Mouse (Mus musculus) MEL (cell line): ENCODE measurements around the gene Ell. TPM values are rescaled to one million over a fixed set of nuclear protein-coding genes. Genes with fewer than 3 reads are reported as not detected.

ENCODE experiments used
- DNase-seq: peaks from one replicate; pipeline ENCODE4 v3.0.0; 2011; ENCODE audit warnings: low read depth, low spot score
- H3K27ac ChIP-seq: 2 replicates; pipeline ENCODE4 v1.5.1; 2012; ENCODE audit warnings: low read depth, mild to moderate bottlenecking, control low read depth, low read length, moderate library complexity; ENCODE audit not compliant: control insufficient read depth
- H3K27me3 ChIP-seq, 2 experiments: fragments of 150-350 bp in 1 of 2; sonication (generic) in 1 of 2; 2 replicates each; pipeline ENCODE4 v1.6.1; 2012; ENCODE audit warnings: low read length in 2 of 2, mild to moderate bottlenecking in 2 of 2, improper control_type of control experiment in 1 of 2, moderate library complexity in 1 of 2; ENCODE audit not compliant: insufficient read depth in 2 of 2, control insufficient read depth in 1 of 2
- H3K36me3 ChIP-seq, 2 experiments: 2 replicates each; pipeline ENCODE4 v1.6.1; 2012 to 2014; ENCODE audit warnings: low read length in 2 of 2, improper control_type of control experiment in 1 of 2, inconsistent platforms in 1 of 2, mild to moderate bottlenecking in 1 of 2; ENCODE audit not compliant: insufficient read depth in 2 of 2, control insufficient read depth in 1 of 2
- H3K4me1 ChIP-seq, 2 experiments: fragments of 150-350 bp in 1 of 2; sonication (generic) in 1 of 2; 2 replicates each; pipeline ENCODE4 v1.6.1; 2012; ENCODE audit warnings: low read length in 2 of 2, improper control_type of control experiment in 1 of 2, mild to moderate bottlenecking in 1 of 2; ENCODE audit not compliant: insufficient read depth in 2 of 2, control insufficient read depth in 1 of 2
- H3K4me3 ChIP-seq, 2 experiments: fragments of 150-350 bp in 1 of 2; sonication (generic) in 1 of 2; 2 replicates each; pipeline ENCODE4 v1.5.1; 2012; ENCODE audit warnings: low read depth in 2 of 2, low read length in 2 of 2, mild to moderate bottlenecking in 2 of 2, moderate library complexity in 2 of 2, control low read depth in 1 of 2, improper control_type of control experiment in 1 of 2; ENCODE audit not compliant: control insufficient read depth in 1 of 2, insufficient read depth in 1 of 2
- H3K79me2 ChIP-seq: 2 replicates; pipeline ENCODE4 v1.6.1; 2012; ENCODE audit warnings: mild to moderate bottlenecking, low read length, moderate library complexity; ENCODE audit not compliant: control insufficient read depth, poor library complexity, insufficient read depth
- H3K9ac ChIP-seq: 2 replicates; pipeline ENCODE4 v1.6.1; 2012; ENCODE audit warnings: low read depth, mild to moderate bottlenecking, control low read depth, low read length, moderate library complexity; ENCODE audit not compliant: control insufficient read depth, poor library complexity, severe bottlenecking
- H3K9me3 ChIP-seq: fragments of 150-350 bp; sonication (generic); replicated peaks from 2 replicates; pipeline ENCODE4 v1.6.1; 2012; ENCODE audit warnings: mild to moderate bottlenecking, low read length, improper control_type of control experiment, moderate library complexity; ENCODE audit not compliant: insufficient read depth
- CTCF ChIP-seq, 3 experiments: IDR thresholded peaks in 2 of 3; conservative IDR thresholded peaks in 1 of 3; 2 replicates each; pipeline ENCODE4 v1.5.1; 2011 to 2012; ENCODE audit warnings: low read length in 3 of 3, low read depth in 2 of 3, mild to moderate bottlenecking in 2 of 3, improper control_type of control experiment in 1 of 3, inconsistent platforms in 1 of 3, mixed read lengths in 1 of 3, moderate library complexity in 1 of 3; ENCODE audit not compliant: control insufficient read depth in 1 of 3, insufficient read depth in 1 of 3, poor library complexity in 1 of 3, severe bottlenecking in 1 of 3
- EP300 ChIP-seq, 2 experiments: IDR thresholded peaks; 2 replicates each; pipeline ENCODE4 v1.6.1; 2011; ENCODE audit warnings: improper control_type of control experiment in 2 of 2, low read length in 2 of 2, low read depth in 1 of 2, mild to moderate bottlenecking in 1 of 2
- GABPA ChIP-seq: IDR thresholded peaks from 2 replicates; pipeline ENCODE4 v1.6.1; 2012; ENCODE audit warnings: low read depth, mild to moderate bottlenecking, inconsistent platforms, low read length, improper control_type of control experiment, moderate library complexity
- GATA1 ChIP-seq: IDR thresholded peaks from 2 replicates; pipeline ENCODE4 v1.6.1; 2011; ENCODE audit warnings: low read depth, low read length, improper control_type of control experiment
- HCFC1 ChIP-seq: IDR thresholded peaks from 2 replicates; pipeline ENCODE4 v1.6.1; 2012; ENCODE audit warnings: low read depth, mild to moderate bottlenecking, inconsistent platforms, low read length, improper control_type of control experiment, moderate library complexity
- KAT2A ChIP-seq: conservative IDR thresholded peaks from 2 replicates; pipeline ENCODE4 v1.6.1; 2012; ENCODE audit warnings: low read depth, low read length, improper control_type of control experiment, inconsistent platforms
- MAFK ChIP-seq: IDR thresholded peaks from 2 replicates; pipeline ENCODE4 v1.6.1; 2011; ENCODE audit warnings: low read depth, mild to moderate bottlenecking, low read length, improper control_type of control experiment, borderline replicate concordance
- MEF2A ChIP-seq: IDR thresholded peaks from 2 replicates; pipeline ENCODE4 v1.6.1; 2014; ENCODE audit warnings: low read depth, mild to moderate bottlenecking, inconsistent platforms, low read length, improper control_type of control experiment; ENCODE audit not compliant: poor library complexity, insufficient replicate concordance, severe bottlenecking; ENCODE audit errors: extremely low read depth
- MXI1 ChIP-seq: IDR thresholded peaks from 2 replicates; pipeline ENCODE4 v1.6.1; 2011; ENCODE audit warnings: mild to moderate bottlenecking, low read depth, low read length, improper control_type of control experiment
- MYB ChIP-seq: IDR thresholded peaks from 2 replicates; pipeline ENCODE4 v1.6.1; 2011; ENCODE audit warnings: mild to moderate bottlenecking, low read depth, low read length, improper control_type of control experiment
- NRF1 ChIP-seq: IDR thresholded peaks from 2 replicates; pipeline ENCODE4 v1.6.1; 2014; ENCODE audit warnings: low read depth, mild to moderate bottlenecking, inconsistent platforms, low read length, improper control_type of control experiment, moderate library complexity; ENCODE audit not compliant: poor library complexity, insufficient read depth, severe bottlenecking
- POLR2AphosphoS5 ChIP-seq: IDR thresholded peaks from 2 replicates; pipeline ENCODE4 v1.6.1; 2012; ENCODE audit warnings: low read depth, borderline replicate concordance, mild to moderate bottlenecking, inconsistent platforms, low read length, moderate library complexity, mixed read lengths
- RCOR1 ChIP-seq: IDR thresholded peaks from 2 replicates; pipeline ENCODE4 v1.6.1; 2012; ENCODE audit warnings: low read depth, mild to moderate bottlenecking, inconsistent platforms, low read length, improper control_type of control experiment
- TBP ChIP-seq: IDR thresholded peaks from 2 replicates; pipeline ENCODE4 v1.8.0; 2011; ENCODE audit warnings: low read depth, low read length, improper control_type of control experiment
- UBTF ChIP-seq: IDR thresholded peaks from 2 replicates; pipeline ENCODE4 v1.6.1; 2012; ENCODE audit warnings: low read depth, mild to moderate bottlenecking, inconsistent platforms, low read length, improper control_type of control experiment, moderate library complexity, borderline replicate concordance; ENCODE audit not compliant: insufficient read depth
- USF1 ChIP-seq: IDR thresholded peaks from 2 replicates; pipeline ENCODE4 v1.6.1; 2014; ENCODE audit warnings: low read depth, mild to moderate bottlenecking, inconsistent platforms, low read length, improper control_type of control experiment, moderate library complexity
- ZC3H11A ChIP-seq: IDR thresholded peaks from 2 replicates; pipeline ENCODE4 v1.6.1; 2012; ENCODE audit warnings: low read depth, mild to moderate bottlenecking, inconsistent platforms, low read length, improper control_type of control experiment
- ZKSCAN1 ChIP-seq: IDR thresholded peaks from 2 replicates; pipeline ENCODE4 v1.6.1; 2012; ENCODE audit warnings: low read depth, mild to moderate bottlenecking, inconsistent platforms, low read length, improper control_type of control experiment, moderate library complexity
- ZNF384 ChIP-seq: IDR thresholded peaks from 2 replicates; pipeline ENCODE4 v1.6.1; 2012; ENCODE audit warnings: low read depth, mild to moderate bottlenecking, inconsistent platforms, low read length, improper control_type of control experiment
- polyA plus RNA-seq, 2 experiments: library from polyadenylated mRNA; stranded (reverse) in 1 of 2; unstranded in 1 of 2; fragments of >175 nt in 1 of 2; fragments of >200 nt in 1 of 2; gene quantifications; 2 replicates each; pipeline versions ENCODE4 v1.2.1 to v1.2.4; 2012; ENCODE audit warnings: low replicate concordance in 2 of 2, low read depth in 1 of 2; ENCODE audit not compliant: insufficient read length in 2 of 2, insufficient read depth in 1 of 2, missing spikeins in 1 of 2
- total RNA-seq: library from RNA; depleted of rRNA; stranded (reverse); fragments of 300-350 nt; gene quantifications from 2 replicates; pipeline ENCODE4 v1.2.3, GENCODE M21; 2012

Gene Ell
- total and polyA plus RNA-seq, 3 experiments, result 12.4 to 25.9 TPM; not detected in 1

- TF ChIP-seq GATA1 (peak; percentile 28; the same call in 1 of the 2 replicates), MAFK (no peak), EP300 (IDR thresholded peaks at IDR 0.05; ENCODE audit: low read depth in 1 of 2, low read length in 2 of 2) (peak in 1 of 2 experiments; percentile 19; a peak in 1 of 4 replicates), MXI1 (no peak), CTCF (IDR thresholded peaks at IDR 0.05 in 2 of 3, conservative IDR thresholded peaks at IDR 0.05 in 1 of 3; ENCODE audit: control insufficient read depth in 1 of 3, insufficient read depth in 1 of 3, low read depth in 2 of 3, low read length in 3 of 3, poor library complexity in 1 of 3, severe bottlenecking in 1 of 3) (no peak), HCFC1 (no peak), TBP (0 out of 2 replicates have a peak, but pooled peaks have one; percentile 37)
- peak overlapping the region in 1 of 2 experiments; percentile 7; a peak in 1 of 4 replicates for H3K4me3 ChIP-seq
- peaks cover 0 to 23% of the 10 kb centered on the region in 2 experiments; a peak in 2 of 4 replicates for H3K36me3 ChIP-seq
- peak overlapping the region; percentile 81 for H3K27ac ChIP-seq
- no peaks in the 10 kb centered on the region for H3K27me3 ChIP-seq
- peak overlapping the region; percentile 96 for H3K9ac ChIP-seq
- H3K9me3 ChIP-seq, result no peaks in the 10 kb centered on the region
- peaks cover 0 to 23% of the 10 kb centered on the region in 2 experiments; a peak in 3 of 4 replicates for H3K4me1 ChIP-seq
- peaks cover 29% of the 10 kb centered on the region for H3K79me2 ChIP-seq
- DNase-seq, result peak; percentile 80
Observed at GRCm38 (mm10) chr8:70529741-70530161, 9.5 kb upstream of the Ell start.

DNA sequence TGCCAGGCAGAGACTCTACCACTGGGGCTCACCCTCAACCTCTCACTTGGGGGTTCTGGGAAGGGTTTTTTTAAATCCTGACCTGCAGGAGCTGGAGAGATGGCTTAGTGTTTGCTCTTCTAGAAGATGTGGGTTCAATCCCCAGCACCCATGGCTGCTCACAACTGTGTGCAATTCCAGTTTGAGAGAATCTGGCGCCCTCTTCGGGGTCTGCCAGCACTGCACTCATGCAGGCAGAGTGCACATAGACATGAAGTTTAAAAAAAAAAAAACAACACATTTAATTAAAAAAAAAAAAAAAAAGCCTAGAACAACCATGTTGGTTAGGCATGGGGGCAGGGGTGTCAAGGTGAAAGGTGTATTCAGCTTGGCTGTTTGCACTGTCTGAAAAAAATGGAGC, 8.9 kb upstream of the Ell start:
- no peak for DNase-seq
- peak overlapping the region; percentile 81 for H3K27ac ChIP-seq
- no peaks in the 10 kb centered on the region for H3K9me3 ChIP-seq
- no peak for TF ChIP-seq UBTF
- TF ChIP-seq POLR2AphosphoS5, result no peak
- peak; percentile 69 for TF ChIP-seq ZNF384
- peak in 2 of 3 experiments; percentile 9 to 27; a peak in 2 of 6 replicates for TF ChIP-seq CTCF (IDR thresholded peaks at IDR 0.05 in 2 of 3, conservative IDR thresholded peaks at IDR 0.05 in 1 of 3; ENCODE audit: control insufficient read depth in 1 of 3, insufficient read depth in 1 of 3, low read depth in 2 of 3, low read length in 3 of 3, poor library complexity in 1 of 3, severe bottlenecking in 1 of 3)
- TF ChIP-seq NRF1, result no peak
- TF ChIP-seq KAT2A, result no peak
- TF ChIP-seq TBP, result no peak
- H3K27me3 ChIP-seq, result no peaks in the 10 kb centered on the region
- no peak overlapping the region for H3K4me3 ChIP-seq
- peaks cover 0 to 23% of the 10 kb centered on the region in 2 experiments; a peak in 3 of 4 replicates for H3K4me1 ChIP-seq
- peak overlapping the region; percentile 35 for H3K9ac ChIP-seq
- peaks cover 0 to 23% of the 10 kb centered on the region in 2 experiments; a peak in 2 of 4 replicates for H3K36me3 ChIP-seq
- H3K79me2 ChIP-seq, result peaks cover 29% of the 10 kb centered on the region

DNA sequence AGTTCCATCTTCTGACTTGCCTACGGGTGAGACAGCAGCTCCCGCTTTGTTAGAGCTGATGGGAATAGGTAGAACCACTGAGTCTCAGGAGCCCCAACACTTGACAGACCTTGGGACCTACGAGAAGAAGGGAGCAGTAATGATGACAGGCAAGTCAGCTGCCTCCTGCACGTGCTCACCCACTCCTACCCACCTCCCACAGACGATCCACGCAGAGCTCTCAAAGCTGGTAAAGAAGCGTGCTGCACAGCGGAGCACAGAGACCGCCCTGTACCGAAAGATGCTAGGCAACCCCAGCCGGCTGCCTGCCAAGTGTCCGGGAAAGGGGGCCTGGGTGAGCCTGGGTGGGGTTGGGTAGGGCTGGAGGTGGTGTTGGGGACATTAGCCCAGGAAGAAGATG, 5.0 kb upstream of the Ell start:
- DNase-seq, result no peak
- peaks cover 0 to 10% of the 10 kb centered on the region in 2 experiments; a peak in 2 of 4 replicates for H3K36me3 ChIP-seq
- peaks cover 0 to 13% of the 10 kb centered on the region in 2 experiments; a peak in 2 of 4 replicates for H3K4me1 ChIP-seq
- H3K27me3 ChIP-seq, result no peaks in the 10 kb centered on the region
- TF ChIP-seq ZKSCAN1 (no peak), NRF1 (no peak), USF1 (no peak), MEF2A (no peak), MYB (no peak), GABPA (no peak), ZC3H11A (no peak), RCOR1 (no peak), EP300 (IDR thresholded peaks at IDR 0.05; ENCODE audit: low read depth in 1 of 2, low read length in 2 of 2) (no peak)
- TF ChIP-seq, all 39 proteins: peak for 0
- Histone ChIP-seq H3K79me2 (peaks cover 6% of the 10 kb centered on the region), H3K27ac (no peak overlapping the region), H3K4me3 (no peak overlapping the region), H3K9me3 (no peaks in the 10 kb centered on the region), H3K9ac (no peak overlapping the region)
